Mouse (Mus musculus): ENCODE data around the gene Maz. TPM values are rescaled to one million over a fixed set of nuclear protein-coding genes. Genes with fewer than 3 reads are reported as not detected.

The Maz gene
- polyA plus RNA-seq, 1 experiment from 2014 or later, result 44.7 TPM

Small RNA genes lying within 50 kb of the gene (microRNA-seq; reads per million reads assigned to microRNA genes)
- not detected for gene Gm44343

Other genes starting within 250 kb of the Maz start
- 0.26 TPM in 1 of 2 replicates, not detected in the other for gene Tbx6, start 245.6 kb downstream of the Maz start, polyA plus RNA-seq (2014; fragmentation: Nextera tagmentation; extraction: Ambion mirVana)
- 132 and 146 TPM in 2 replicates for gene Ppp4c, start 234.5 kb downstream of the Maz start, polyA plus RNA-seq (2014; fragmentation: Nextera tagmentation; extraction: Ambion mirVana)
- gene Fam57b, start 229.4 kb downstream of the Maz start, polyA plus RNA-seq (2014; fragmentation: Nextera tagmentation; extraction: Ambion mirVana), result 0.81 and 1.2 TPM in 2 replicates
- not detected in 2 replicates for gene 4930451I11Rik, start 195.4 kb downstream of the Maz start, polyA plus RNA-seq (2014; fragmentation: Nextera tagmentation; extraction: Ambion mirVana)
- gene Doc2a, start 179.6 kb downstream of the Maz start, polyA plus RNA-seq (2014; fragmentation: Nextera tagmentation; extraction: Ambion mirVana), result 0.14 TPM in 1 of 2 replicates, not detected in the other
- gene Hirip3, start 165.1 kb downstream of the Maz start, polyA plus RNA-seq (2014; fragmentation: Nextera tagmentation; extraction: Ambion mirVana), result 10.7 and 11.5 TPM in 2 replicates
- gene Ino80e, start 164.7 kb downstream of the Maz start, polyA plus RNA-seq (2014; fragmentation: Nextera tagmentation; extraction: Ambion mirVana), result 47.9 and 51.9 TPM in 2 replicates
- gene Taok2, start 142.3 kb downstream of the Maz start, polyA plus RNA-seq (2014; fragmentation: Nextera tagmentation; extraction: Ambion mirVana), result 19.8 and 21.7 TPM in 2 replicates
- gene Tmem219, start 104.1 kb downstream of the Maz start, polyA plus RNA-seq (2014; fragmentation: Nextera tagmentation; extraction: Ambion mirVana), result 21.6 and 22.7 TPM in 2 replicates
- 11.3 and 11.9 TPM in 2 replicates for gene Kctd13, start 98.2 kb downstream of the Maz start, polyA plus RNA-seq (2014; fragmentation: Nextera tagmentation; extraction: Ambion mirVana)
- not detected in 2 replicates for gene Asphd1, start 77.5 kb downstream of the Maz start, polyA plus RNA-seq (2014; fragmentation: Nextera tagmentation; extraction: Ambion mirVana)
- 0.86 and 1.4 TPM in 2 replicates for gene Sez6l2, start 76.5 kb downstream of the Maz start, polyA plus RNA-seq (2014; fragmentation: Nextera tagmentation; extraction: Ambion mirVana)
- 68.5 and 74.6 TPM in 2 replicates for gene Cdipt, start 51.1 kb downstream of the Maz start, polyA plus RNA-seq (2014; fragmentation: Nextera tagmentation; extraction: Ambion mirVana)
- gene Cdiptos, start 50.9 kb downstream of the Maz start, polyA plus RNA-seq (2014; fragmentation: Nextera tagmentation; extraction: Ambion mirVana), result 0.86 and 1.6 TPM in 2 replicates
- gene Mvp, start 12.4 kb downstream of the Maz start, polyA plus RNA-seq (2014; fragmentation: Nextera tagmentation; extraction: Ambion mirVana), result 12.0 and 12.6 TPM in 2 replicates
- 0.84 TPM in 1 of 2 replicates, not detected in the other for gene Pagr1b, start 10.6 kb downstream of the Maz start, polyA plus RNA-seq (2014; fragmentation: Nextera tagmentation; extraction: Ambion mirVana)
- gene Pagr1a, start 9.7 kb downstream of the Maz start, polyA plus RNA-seq (2014; fragmentation: Nextera tagmentation; extraction: Ambion mirVana), result 23.1 and 25.4 TPM in 2 replicates
- 41.9 and 45.0 TPM in 2 replicates for gene Gm42742, start 5.9 kb downstream of the Maz start, polyA plus RNA-seq (2014; fragmentation: Nextera tagmentation; extraction: Ambion mirVana)
- 2.1 and 3.2 TPM in 2 replicates for gene Prrt2, start 5.8 kb downstream of the Maz start, polyA plus RNA-seq (2014; fragmentation: Nextera tagmentation; extraction: Ambion mirVana)
- 67.8 and 74.3 TPM in 2 replicates for gene Kif22, start 15.4 kb upstream of the Maz start, polyA plus RNA-seq (2014; fragmentation: Nextera tagmentation; extraction: Ambion mirVana)
- not detected in 2 replicates for gene Zg16, start 60.3 kb upstream of the Maz start, polyA plus RNA-seq (2014; fragmentation: Nextera tagmentation; extraction: Ambion mirVana)
- 0.65 and 1.2 TPM in 2 replicates for gene AI467606, start 64.3 kb upstream of the Maz start, polyA plus RNA-seq (2014; fragmentation: Nextera tagmentation; extraction: Ambion mirVana)
- 2.4 and 2.8 TPM in 2 replicates for gene Qprt, start 95.2 kb upstream of the Maz start, polyA plus RNA-seq (2014; fragmentation: Nextera tagmentation; extraction: Ambion mirVana)
- 0.12 and 0.22 TPM in 2 replicates for gene Spn, start 110.8 kb upstream of the Maz start, polyA plus RNA-seq (2014; fragmentation: Nextera tagmentation; extraction: Ambion mirVana)
- gene Cd2bp2, start 169.0 kb upstream of the Maz start, polyA plus RNA-seq (2014; fragmentation: Nextera tagmentation; extraction: Ambion mirVana), result 33.7 and 34.8 TPM in 2 replicates
- gene Tbc1d10b, start 181.4 kb upstream of the Maz start, polyA plus RNA-seq (2014; fragmentation: Nextera tagmentation; extraction: Ambion mirVana), result 20.2 and 21.2 TPM in 2 replicates
- 11.7 and 14.9 TPM in 2 replicates for gene Mylpf, start 181.9 kb upstream of the Maz start, polyA plus RNA-seq (2014; fragmentation: Nextera tagmentation; extraction: Ambion mirVana)
- gene Zfp553, start 206.0 kb upstream of the Maz start, polyA plus RNA-seq (2014; fragmentation: Nextera tagmentation; extraction: Ambion mirVana), result 9.9 and 11.4 TPM in 2 replicates
- 22.2 and 25.3 TPM in 2 replicates for gene Sept1, start 206.1 kb upstream of the Maz start, polyA plus RNA-seq (2014; fragmentation: Nextera tagmentation; extraction: Ambion mirVana)
- 26.8 and 31.4 TPM in 2 replicates for gene Zfp771, start 217.2 kb upstream of the Maz start, polyA plus RNA-seq (2014; fragmentation: Nextera tagmentation; extraction: Ambion mirVana)
- 168 and 172 TPM in 2 replicates for gene Dctpp1, start 233.7 kb upstream of the Maz start, polyA plus RNA-seq (2014; fragmentation: Nextera tagmentation; extraction: Ambion mirVana)
- gene Sephs2, start 247.0 kb upstream of the Maz start, polyA plus RNA-seq (2014; fragmentation: Nextera tagmentation; extraction: Ambion mirVana), result 69.5 and 74.6 TPM in 2 replicates